Mouse (Mus musculus): ENCODE results near the gene Nav2. TPM values are rescaled to one million over a fixed set of nuclear protein-coding genes. Genes with fewer than 3 reads are reported as not detected.

Gene Nav2
- total and polyA plus RNA-seq, 3 experiments = 2.0 to 2.7 TPM; not detected in 1

GRCm38 (mm10) chr7:49350321-49351007, 441.9 kb downstream of the Nav2 start:
- no peak for TF ChIP-seq POLR2AphosphoS5 (IDR thresholded peaks at IDR 0.05; ENCODE audit: borderline replicate concordance, low read depth, low read length)
- TF ChIP-seq MYC (IDR thresholded peaks at IDR 0.05; ENCODE audit: low read depth, low read length) = no peak
- no peak for TF ChIP-seq ZNF384 (IDR thresholded peaks at IDR 0.05; ENCODE audit: low read depth, low read length)
- TF ChIP-seq MAX (IDR thresholded peaks at IDR 0.05; ENCODE audit: low read length) = no peak
- DNase-seq (ENCODE audit: low read depth, low spot score) = peak; percentile 10
- Histone ChIP-seq H3K36me3 (ENCODE audit: control insufficient read depth in 1 of 2, insufficient read depth in 2 of 2, low read length in 2 of 2) (no peaks in the 10 kb centered on the region), H3K4me1 (ENCODE audit: control insufficient read depth in 1 of 2, insufficient read depth in 2 of 2, low read length in 2 of 2) (no peaks in the 10 kb centered on the region), H3K9ac (ENCODE audit: control insufficient read depth, low read depth, low read length, poor library complexity, severe bottlenecking) (no peak overlapping the region), H3K27ac (ENCODE audit: control insufficient read depth, low read depth, low read length) (no peak overlapping the region), H3K4me3 (ENCODE audit: control insufficient read depth in 1 of 2, insufficient read depth in 1 of 2, low read depth in 2 of 2, low read length in 2 of 2) (no peak overlapping the region), H3K9me3 (replicated peaks; ENCODE audit: insufficient read depth, low read length) (no peaks in the 10 kb centered on the region), H3K79me2 (ENCODE audit: control insufficient read depth, insufficient read depth, low read length, poor library complexity) (no peaks in the 10 kb centered on the region), H3K27me3 (ENCODE audit: control insufficient read depth in 1 of 2, insufficient read depth in 2 of 2, low read length in 2 of 2) (no peaks in the 10 kb centered on the region)

GRCm38 (mm10) chr7:49351596-49352258, 443.2 kb downstream of the Nav2 start:
- DNase-seq (ENCODE audit: low read depth, low spot score) = no peak
- Histone ChIP-seq H3K79me2 (ENCODE audit: control insufficient read depth, insufficient read depth, low read length, poor library complexity) (no peaks in the 10 kb centered on the region), H3K9ac (ENCODE audit: control insufficient read depth, low read depth, low read length, poor library complexity, severe bottlenecking) (no peak overlapping the region), H3K27me3 (ENCODE audit: control insufficient read depth in 1 of 2, insufficient read depth in 2 of 2, low read length in 2 of 2) (no peaks in the 10 kb centered on the region), H3K36me3 (ENCODE audit: control insufficient read depth in 1 of 2, insufficient read depth in 2 of 2, low read length in 2 of 2) (no peaks in the 10 kb centered on the region), H3K9me3 (replicated peaks; ENCODE audit: insufficient read depth, low read length) (no peaks in the 10 kb centered on the region), H3K4me1 (ENCODE audit: control insufficient read depth in 1 of 2, insufficient read depth in 2 of 2, low read length in 2 of 2) (no peaks in the 10 kb centered on the region), H3K27ac (ENCODE audit: control insufficient read depth, low read depth, low read length) (no peak overlapping the region), H3K4me3 (ENCODE audit: control insufficient read depth in 1 of 2, insufficient read depth in 1 of 2, low read depth in 2 of 2, low read length in 2 of 2) (no peak overlapping the region)
- TF ChIP-seq TBP (IDR thresholded peaks at IDR 0.05; ENCODE audit: low read depth, low read length) = no peak
- no peak for TF ChIP-seq CHD2 (IDR thresholded peaks at IDR 0.05; ENCODE audit: low read length)

DNA sequence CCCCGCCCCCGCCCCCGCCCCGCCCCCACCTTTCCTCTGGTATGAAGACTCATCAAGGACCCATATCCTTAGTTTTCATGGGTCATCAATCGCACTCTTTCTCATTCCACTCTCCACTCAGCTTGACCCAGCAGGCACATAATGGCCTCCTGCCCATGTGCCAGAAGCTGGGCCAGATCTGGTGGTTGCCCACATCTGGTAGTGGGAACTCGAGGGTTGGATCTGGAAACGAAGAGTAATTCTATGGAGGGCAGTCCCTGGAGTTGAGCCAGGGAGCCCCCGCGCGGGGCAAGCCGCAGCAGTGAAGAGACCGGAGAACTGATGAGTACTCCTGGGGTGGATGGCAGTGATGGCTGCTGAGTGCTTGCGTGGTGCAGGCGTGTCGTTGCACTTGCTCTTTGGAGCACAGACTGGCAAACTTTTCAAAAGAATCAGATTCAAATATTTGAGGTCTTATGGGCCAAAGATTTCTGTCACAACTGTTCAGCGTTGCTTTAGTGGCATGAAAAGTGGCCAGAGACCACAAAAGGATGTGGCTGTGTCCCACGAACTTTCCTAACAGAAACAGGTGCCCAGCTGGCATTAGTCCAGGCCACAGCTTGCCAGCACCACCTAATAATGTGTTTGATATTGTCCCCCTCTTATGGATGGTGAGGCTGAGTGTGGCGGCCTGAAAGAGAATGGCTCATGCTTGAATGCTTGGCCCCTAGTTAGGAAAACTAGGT, 449.1 kb downstream of the Nav2 start:
- no peak for TF ChIP-seq MAFK (IDR thresholded peaks at IDR 0.05; ENCODE audit: borderline replicate concordance, low read depth, low read length)
- TF ChIP-seq MAZ (IDR thresholded peaks at IDR 0.05; ENCODE audit: low read depth, low read length) = no peak
- no peak for TF ChIP-seq TAL1 (IDR thresholded peaks at IDR 0.05; ENCODE audit: low read length)
- no peak for TF ChIP-seq MYC (IDR thresholded peaks at IDR 0.05; ENCODE audit: low read depth, low read length)
- no peak for TF ChIP-seq HCFC1 (IDR thresholded peaks at IDR 0.05; ENCODE audit: low read depth, low read length)
- Histone ChIP-seq H3K4me3 (ENCODE audit: control insufficient read depth in 1 of 2, insufficient read depth in 1 of 2, low read depth in 2 of 2, low read length in 2 of 2) (no peak overlapping the region), H3K4me1 (ENCODE audit: control insufficient read depth in 1 of 2, insufficient read depth in 2 of 2, low read length in 2 of 2) (no peaks in the 10 kb centered on the region), H3K9ac (ENCODE audit: control insufficient read depth, low read depth, low read length, poor library complexity, severe bottlenecking) (no peak overlapping the region), H3K36me3 (ENCODE audit: control insufficient read depth in 1 of 2, insufficient read depth in 2 of 2, low read length in 2 of 2) (no peaks in the 10 kb centered on the region), H3K27ac (ENCODE audit: control insufficient read depth, low read depth, low read length) (no peak overlapping the region), H3K27me3 (ENCODE audit: control insufficient read depth in 1 of 2, insufficient read depth in 2 of 2, low read length in 2 of 2) (no peaks in the 10 kb centered on the region), H3K79me2 (ENCODE audit: control insufficient read depth, insufficient read depth, low read length, poor library complexity) (no peaks in the 10 kb centered on the region), H3K9me3 (replicated peaks; ENCODE audit: insufficient read depth, low read length) (no peaks in the 10 kb centered on the region)
- no peak for DNase-seq (ENCODE audit: low read depth, low spot score)

All from MEL (cell line).